Mouse (Mus musculus) midbrain, postnatal 0 days (tissue): ENCODE measurements around the gene Tspan12. TPM values are rescaled to one million over a fixed set of nuclear protein-coding genes. Genes with fewer than 3 reads are reported as not detected.

Experiments used
- ATAC-seq: fragments of 200-750 bp; cut with Nextera tagmentation; 2 replicates; pipeline ENCODE4 v1.8.0; 2017; ENCODE audit warnings: moderate number of reproducible peaks, mild to moderate bottlenecking, moderate TSS enrichment, moderate library complexity; ENCODE audit not compliant: low FRiP score
- DNase-seq: peaks from one replicate; pipeline ENCODE4 v3.0.0-alpha.2; 2015; ENCODE audit warnings: low spot score
- H3K27ac ChIP-seq: fragments of 300-500 bp; sonication (generic); 2 replicates; pipeline ENCODE4 v1.5.1; 2014; ENCODE audit warnings: low read depth, mild to moderate bottlenecking, low read length, mixed read lengths
- H3K27me3 ChIP-seq: fragments of 300-500 bp; sonication (generic); 2 replicates; pipeline ENCODE4 v1.6.1; 2014; ENCODE audit warnings: low read length, control low read depth, mixed read lengths; ENCODE audit not compliant: insufficient read depth
- H3K36me3 ChIP-seq: fragments of 300-500 bp; sonication (generic); 2 replicates; pipeline ENCODE4 v1.6.1; 2014; ENCODE audit warnings: low read length, control low read depth, mixed read lengths; ENCODE audit not compliant: insufficient read depth
- H3K4me1 ChIP-seq: fragments of 300-500 bp; sonication (generic); 2 replicates; pipeline ENCODE4 v1.6.1; 2014; ENCODE audit warnings: mild to moderate bottlenecking, control low read depth, antibody characterized with exemption, low read length, mixed read lengths; ENCODE audit not compliant: insufficient read depth
- H3K4me2 ChIP-seq: fragments of 300-500 bp; sonication (generic); 2 replicates; pipeline ENCODE4 v1.6.1; 2014; ENCODE audit warnings: low read depth, mild to moderate bottlenecking, low read length, mixed read lengths; ENCODE audit not compliant: poor library complexity, severe bottlenecking
- H3K4me3 ChIP-seq: fragments of 300-500 bp; sonication (generic); 2 replicates; pipeline ENCODE4 v1.5.1; 2014; ENCODE audit warnings: low read depth, mild to moderate bottlenecking, low read length, moderate library complexity
- H3K9ac ChIP-seq: fragments of 300-500 bp; sonication (generic); replicated peaks from 2 replicates; pipeline ENCODE4 v1.6.1; 2014; ENCODE audit warnings: mild to moderate bottlenecking, low read length, moderate library complexity, mixed read lengths; ENCODE audit not compliant: poor library complexity, severe bottlenecking
- H3K9me3 ChIP-seq: fragments of 300-500 bp; sonication (generic); 2 replicates; pipeline ENCODE4 v1.6.1; 2016; ENCODE audit warnings: low read length, control low read depth
- CTCF ChIP-seq: IDR thresholded peaks from 2 replicates; pipeline ENCODE4 v1.5.1; 2016; ENCODE audit warnings: antibody characterized with exemption, mild to moderate bottlenecking
- WGBS: fragments of 180-500 bp; shearing (Covaris S2); extraction: QIAGEN DNeasy Blood & Tissue Kit; methylation state at CpG from one replicate; pipeline ENCODE4 v1.1.7; 2014; 5-methylcytosine and 5-hydroxymethylcytosine counted together
- polyA plus RNA-seq: library from polyadenylated mRNA; unstranded; fragments of >200 nt; fragmentation: Nextera tagmentation; extraction: Ambion mirVana; gene quantifications from 2 replicates; pipeline ENCODE4 v1.2.1, GENCODE M21; 2015
- total RNA-seq: library from RNA; depleted of rRNA; stranded (reverse); fragments of >200 nt; gene quantifications from 2 replicates; pipeline ENCODE4 v1.2.3, GENCODE M21; 2014

Gene Tspan12
- total and polyA plus RNA-seq, 2 experiments from 2014 or later, result 22.5 to 50.0 TPM

GRCm38 (mm10) chr6:21787757-21788156 is 64.6 kb downstream of the Tspan12 start:
- no peaks in the 10 kb centered on the region for H3K27me3 ChIP-seq
- H3K9me3 ChIP-seq, result no peaks in the 10 kb centered on the region
- no peak overlapping the region for H3K4me3 ChIP-seq
- H3K9ac ChIP-seq, result no peak overlapping the region
- H3K4me1 ChIP-seq, result no peaks in the 10 kb centered on the region
- no peaks in the 10 kb centered on the region for H3K36me3 ChIP-seq
- ATAC-seq (no peak), DNase-seq (no peak)
- no peak overlapping the region for H3K27ac ChIP-seq
- 45% methylated on average over 11 of the region's 11 CpGs for WGBS
- H3K4me2 ChIP-seq, result no peak overlapping the region
- no peak for TF ChIP-seq CTCF

DNA sequence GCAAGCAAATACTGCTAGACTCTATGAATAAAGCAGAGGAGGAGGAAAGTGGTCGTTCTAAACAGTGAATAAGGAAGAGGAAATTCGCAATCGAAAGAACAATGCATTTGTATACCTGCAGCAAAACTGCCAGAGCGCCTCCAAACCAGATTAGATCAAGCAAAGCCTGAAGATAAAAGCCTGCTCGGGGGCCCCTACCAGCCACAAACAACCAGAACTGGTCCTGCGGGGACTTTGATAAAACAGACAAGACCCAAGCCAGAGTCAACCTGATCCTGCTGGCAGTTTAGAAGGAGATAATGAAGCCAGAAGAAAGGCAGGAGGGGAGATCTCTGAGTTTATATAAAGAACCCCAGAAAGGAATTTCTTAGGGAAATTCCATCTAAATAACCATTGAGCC is 65.0 kb downstream of the Tspan12 start:
- DNase-seq, result no peak

DNA sequence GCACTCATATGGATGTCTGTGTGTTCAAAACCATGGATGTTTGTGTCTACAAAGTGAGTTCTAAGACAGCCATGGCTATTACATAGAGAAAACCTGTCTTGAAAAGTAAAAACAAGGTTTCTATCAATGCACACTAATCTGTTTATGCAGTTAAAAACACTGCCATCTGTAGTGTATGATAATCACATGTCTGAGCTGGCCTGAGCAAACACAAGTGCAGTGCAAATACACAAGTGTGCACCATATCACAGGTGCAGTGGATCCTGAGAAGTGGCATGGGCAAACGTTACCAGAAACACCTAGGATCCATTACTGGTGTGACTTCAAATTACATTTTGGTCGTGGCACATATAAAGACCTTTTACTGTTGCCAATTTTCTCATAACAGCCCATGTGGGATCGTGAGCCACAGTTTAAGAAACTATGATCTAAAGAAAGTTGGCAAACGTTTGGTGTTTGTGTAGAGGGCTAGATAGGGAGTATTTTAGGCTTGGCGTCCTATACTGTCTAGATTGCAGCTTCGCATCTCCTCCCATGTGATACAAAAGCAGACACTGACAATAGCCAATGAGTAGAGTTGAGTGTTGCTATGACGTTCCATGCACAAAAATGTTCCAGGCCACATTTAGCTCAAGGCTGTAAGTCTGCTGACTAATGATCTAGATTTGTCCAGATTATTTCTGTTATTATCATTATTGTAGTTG is 78.0 kb downstream of the Tspan12 start:
- Histone ChIP-seq H3K4me2 (no peak overlapping the region), H3K27ac (no peak overlapping the region), H3K27me3 (no peaks in the 10 kb centered on the region), H3K4me1 (no peaks in the 10 kb centered on the region), H3K4me3 (no peak overlapping the region), H3K9ac (no peak overlapping the region), H3K9me3 (no peaks in the 10 kb centered on the region), H3K36me3 (no peaks in the 10 kb centered on the region)
- ATAC-seq, result no peak
- no peak for TF ChIP-seq CTCF
- DNase-seq, result no peak
- WGBS, result 91% methylated on average over 7 of the region's 7 CpGs

More for the DNA sequence above, 65.0 kb downstream of the Tspan12 start:
- Histone ChIP-seq H3K9ac (no peak overlapping the region), H3K4me1 (no peaks in the 10 kb centered on the region), H3K27me3 (no peaks in the 10 kb centered on the region), H3K4me3 (no peak overlapping the region), H3K27ac (no peak overlapping the region), H3K9me3 (no peaks in the 10 kb centered on the region), H3K36me3 (no peaks in the 10 kb centered on the region), H3K4me2 (no peak overlapping the region)
- WGBS, result 20% methylated on average over 6 of the region's 6 CpGs
- ATAC-seq, result no peak
- TF ChIP-seq CTCF, result no peak

DNA sequence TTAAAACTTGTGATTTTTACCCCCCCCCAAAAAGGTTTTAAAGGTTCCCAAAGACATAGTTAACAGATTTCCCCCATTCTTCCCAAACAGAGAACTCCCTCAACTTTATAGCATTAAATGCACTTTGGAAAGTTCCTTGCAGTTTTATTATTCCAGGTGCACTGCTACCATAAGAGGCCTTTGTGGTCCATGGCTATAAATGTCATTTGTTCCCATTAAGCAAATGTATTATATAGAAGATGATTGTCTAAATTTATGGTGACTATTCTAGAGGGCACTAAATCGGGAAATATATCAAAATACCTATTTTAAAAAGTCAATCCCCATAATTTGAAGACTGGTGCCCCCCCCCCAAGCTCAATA is 82.9 kb downstream of the Tspan12 start:
- Histone ChIP-seq H3K9me3 (no peaks in the 10 kb centered on the region), H3K4me3 (no peak overlapping the region), H3K36me3 (no peaks in the 10 kb centered on the region), H3K27me3 (no peaks in the 10 kb centered on the region), H3K27ac (no peak overlapping the region), H3K4me1 (no peaks in the 10 kb centered on the region), H3K4me2 (no peak overlapping the region), H3K9ac (no peak overlapping the region)
- DNase-seq (no peak), ATAC-seq (no peak)
- WGBS, result 97% methylated on average over 1 of the region's 1 CpGs
- TF ChIP-seq CTCF, result no peak

- no peak for DNase-seq
- H3K4me3 ChIP-seq, result no peak overlapping the region
- no peak for ATAC-seq
- no peaks in the 10 kb centered on the region for H3K36me3 ChIP-seq
- H3K4me1 ChIP-seq, result no peaks in the 10 kb centered on the region
- H3K27ac ChIP-seq, result no peak overlapping the region
- H3K9ac ChIP-seq, result no peak overlapping the region
- no peaks in the 10 kb centered on the region for H3K9me3 ChIP-seq
- 89% methylated on average over 9 of the region's 9 CpGs for WGBS
- TF ChIP-seq CTCF, result no peak
- no peak overlapping the region for H3K4me2 ChIP-seq
- no peaks in the 10 kb centered on the region for H3K27me3 ChIP-seq
Measured at GRCm38 (mm10) chr6:21768745-21769446, 83.4 kb downstream of the Tspan12 start.

GRCm38 (mm10) chr6:21767787-21768221 is 84.5 kb downstream of the Tspan12 start:
- 59% methylated on average over 12 of the region's 12 CpGs for WGBS

More at GRCm38 (mm10) chr6:21767787-21768221, 84.5 kb downstream of the Tspan12 start:
- Histone ChIP-seq H3K4me3 (no peak overlapping the region), H3K9ac (no peak overlapping the region), H3K4me2 (peak overlapping the region; percentile 15; the same call in 1 of the 2 replicates), H3K36me3 (no peaks in the 10 kb centered on the region), H3K4me1 (no peaks in the 10 kb centered on the region), H3K9me3 (no peaks in the 10 kb centered on the region), H3K27ac (no peak overlapping the region), H3K27me3 (no peaks in the 10 kb centered on the region)
- peak; percentile 54 for DNase-seq
- ATAC-seq, result no peak
- no peak for TF ChIP-seq CTCF
